Mouse (Mus musculus) megakaryocyte, embryonic 14.5 days (primary cell): ENCODE measurements around the gene Aldh1l2. TPM values are rescaled to one million over a fixed set of nuclear protein-coding genes. Genes with fewer than 3 reads are reported as not detected.
"Not testable (repeated sequence)": the region's sequence is repeated elsewhere in the genome, so short reads cannot be mapped to it uniquely, and the experiment has no call there.

Source experiments
- H3K27me3 ChIP-seq: replicated peaks from 2 replicates; pipeline ENCODE3; 2012; ENCODE audit warnings: inconsistent platforms
- H3K36me3 ChIP-seq: replicated peaks from 2 replicates; pipeline ENCODE3; 2012; ENCODE audit warnings: low read length, inconsistent platforms, mixed read lengths
- H3K4me1 ChIP-seq: 2 replicates; pipeline ENCODE4 v1.6.1; 2012; ENCODE audit warnings: inconsistent platforms
- H3K4me3 ChIP-seq: replicated peaks from 2 replicates; pipeline ENCODE3; 2012; ENCODE audit warnings: moderate library complexity, mild to moderate bottlenecking, inconsistent platforms
- H3K9me3 ChIP-seq: 2 replicates; pipeline ENCODE4 v1.6.1; 2012; ENCODE audit warnings: inconsistent platforms
- FLI1 ChIP-seq: IDR thresholded peaks from 2 replicates; pipeline ENCODE4 v1.6.1; 2012; ENCODE audit warnings: low read length, inconsistent platforms, mixed read lengths
- GATA1 ChIP-seq: IDR thresholded peaks from 3 replicates; pipeline ENCODE4 v1.6.1; 2012; ENCODE audit warnings: mixed read lengths, low read length, inconsistent platforms, borderline replicate concordance
- polyA plus RNA-seq: library from polyadenylated mRNA; stranded (reverse); fragments of >175 nt; gene quantifications from 2 replicates; pipeline ENCODE4 v1.2.3, GENCODE M21; 2012; ENCODE audit warnings: low replicate concordance; ENCODE audit not compliant: insufficient read depth

Aldh1l2 gene
- polyA plus RNA-seq, 1 experiment: not detected

DNA sequence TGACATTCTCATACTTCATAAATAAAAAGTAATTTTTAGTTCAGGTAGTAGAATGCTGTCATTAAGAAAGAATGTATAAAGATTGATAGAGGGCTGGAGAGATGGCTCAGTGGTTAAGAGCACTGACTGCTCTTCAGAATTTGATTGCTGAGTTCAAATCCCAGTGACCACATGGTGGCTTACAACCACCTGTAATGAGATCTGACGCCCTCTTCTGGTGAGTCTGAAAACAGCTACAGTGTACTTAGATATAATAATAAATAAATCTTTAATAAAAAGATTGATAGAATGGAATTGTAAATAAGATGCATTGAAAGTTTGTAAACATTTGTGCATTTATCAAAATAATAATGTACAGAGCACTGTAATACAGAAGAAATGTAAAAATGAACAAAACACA, 2.5 kb upstream of the Aldh1l2 start:
- Histone ChIP-seq H3K27me3 (peaks cover 50% of the 10 kb centered on the region), H3K4me1 (peaks cover 14% of the 10 kb centered on the region), H3K9me3 (0 out of 2 replicates have a peak, but pooled peaks cover 3% of the 10 kb centered on the region), H3K4me3 (no peak overlapping the region), H3K36me3 (no peaks in the 10 kb centered on the region)
- TF ChIP-seq GATA1 (no peak), FLI1 (no peak)

DNA sequence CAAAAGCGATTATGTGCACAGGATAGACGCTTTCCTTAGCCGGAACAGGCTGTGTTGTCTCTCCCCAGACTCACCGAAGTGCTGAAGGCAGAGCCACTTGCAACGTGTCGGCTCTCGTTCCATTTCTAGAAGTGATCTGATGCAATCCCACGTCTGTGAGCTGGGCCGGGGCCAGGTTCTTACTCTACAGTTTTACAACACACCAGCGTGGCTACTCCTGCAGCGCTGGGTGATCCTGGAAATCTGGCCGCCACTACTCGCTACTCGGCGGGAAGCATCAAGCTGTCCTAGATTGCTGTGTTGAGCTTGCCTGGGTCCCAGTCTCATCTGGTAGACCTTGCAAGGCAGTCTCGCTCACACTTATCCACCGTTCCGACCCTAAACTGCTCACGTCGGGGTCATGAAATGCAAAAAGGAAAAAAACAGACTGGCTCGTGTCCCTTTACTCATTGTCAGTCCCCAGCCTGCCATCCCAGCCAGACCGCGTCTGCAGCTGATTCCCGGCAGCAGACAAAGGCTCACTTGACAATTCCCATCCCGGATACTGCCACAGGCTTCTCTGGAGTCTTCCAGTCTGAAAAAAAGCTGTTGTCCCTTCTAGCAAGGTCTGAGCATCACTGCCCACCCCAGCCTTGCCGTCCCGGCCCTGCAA, 556 bp downstream of the Aldh1l2 start:
- peaks cover 65% of the 10 kb centered on the region for H3K27me3 ChIP-seq
- peaks cover 14% of the 10 kb centered on the region for H3K4me1 ChIP-seq
- no peaks in the 10 kb centered on the region for H3K9me3 ChIP-seq
- no peaks in the 10 kb centered on the region for H3K36me3 ChIP-seq
- TF ChIP-seq FLI1 (no peak), GATA1 (no peak)
- H3K4me3 ChIP-seq: peak overlapping the region; percentile 88

DNA sequence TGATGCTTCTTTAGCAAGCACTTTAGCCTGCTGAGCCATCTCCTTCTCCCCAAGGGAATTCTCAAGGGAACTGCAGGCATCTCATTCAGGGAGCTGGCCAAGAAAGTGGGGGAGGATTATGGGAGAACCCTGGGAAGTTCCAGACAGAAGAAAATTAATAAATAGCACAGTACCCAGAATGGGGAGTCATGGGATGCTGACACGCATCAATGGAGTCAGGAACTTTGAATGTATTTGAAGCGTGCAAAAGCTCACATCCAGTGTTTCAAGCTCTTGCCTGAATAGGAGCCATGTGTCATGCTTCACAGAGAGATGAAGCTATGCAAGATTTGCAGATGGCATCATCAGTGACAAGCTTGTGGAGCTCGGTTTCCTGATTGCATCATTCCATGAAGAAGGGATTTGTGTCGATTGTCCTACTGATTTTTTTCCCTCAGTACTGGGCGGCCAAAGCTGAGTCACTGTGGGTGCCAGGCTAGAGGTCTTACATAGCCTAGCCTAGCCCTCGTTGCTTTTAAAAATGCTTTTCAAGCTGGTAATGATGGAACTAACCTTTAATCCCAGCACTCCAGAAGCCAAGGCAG, 3.5 kb downstream of the Aldh1l2 start:
- Histone ChIP-seq H3K4me3 (no peak overlapping the region), H3K4me1 (peaks cover 14% of the 10 kb centered on the region), H3K36me3 (no peaks in the 10 kb centered on the region), H3K27me3 (peaks cover 63% of the 10 kb centered on the region), H3K9me3 (peaks cover 5% of the 10 kb centered on the region)
- TF ChIP-seq FLI1 (no peak), GATA1 (no peak)

DNA sequence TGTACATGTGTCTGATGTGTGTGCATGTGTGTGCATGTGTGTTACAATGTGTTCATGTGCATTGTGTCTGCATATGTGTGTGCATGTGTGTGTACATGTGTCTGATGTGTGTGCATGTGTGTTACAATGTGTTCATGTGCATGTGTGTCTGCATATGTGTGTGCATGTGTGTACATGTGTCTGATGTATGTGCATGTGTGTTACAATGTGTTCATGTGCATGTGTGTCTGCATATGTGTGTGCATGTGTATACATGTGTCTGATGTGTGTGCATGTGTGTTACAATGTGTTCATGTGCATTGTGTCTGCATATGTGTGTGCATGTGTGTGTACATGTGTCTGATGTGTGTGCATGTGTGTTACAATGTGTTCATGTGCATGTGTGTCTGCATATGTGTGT, 9.7 kb downstream of the Aldh1l2 start:
- not testable (repeated sequence) for H3K36me3 ChIP-seq, H3K4me1 ChIP-seq
- peaks cover 12% of the 10 kb centered on the region for H3K27me3 ChIP-seq
- peak overlapping the region; percentile 60 for H3K4me3 ChIP-seq
- H3K9me3 ChIP-seq: peaks cover 13% of the 10 kb centered on the region

DNA sequence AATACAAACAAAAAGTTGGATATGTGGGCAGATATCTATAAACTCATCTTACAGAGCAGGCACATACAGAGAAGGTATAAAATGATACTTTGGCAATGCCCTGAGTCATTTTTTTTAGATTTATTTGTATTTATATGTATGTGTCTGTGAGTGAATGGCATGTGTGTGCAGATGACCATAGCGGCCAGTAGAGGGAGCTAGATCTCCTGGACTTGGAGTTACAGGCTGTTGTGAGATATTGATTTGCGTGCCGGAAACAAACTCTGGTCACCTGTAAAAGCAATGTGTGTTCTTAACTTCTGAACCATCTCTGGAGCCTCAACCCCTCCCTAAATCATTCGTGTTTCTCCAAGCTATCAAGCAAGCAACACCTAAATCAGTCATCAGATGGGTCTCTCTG, 12.9 kb downstream of the Aldh1l2 start:
- TF ChIP-seq GATA1: no peak
- no peak for TF ChIP-seq FLI1
- H3K9me3 ChIP-seq: peaks cover 8% of the 10 kb centered on the region; the same call in 1 of the 2 replicates
- peaks cover 2% of the 10 kb centered on the region for H3K27me3 ChIP-seq
- no peaks in the 10 kb centered on the region for H3K36me3 ChIP-seq
- H3K4me1 ChIP-seq: no peaks in the 10 kb centered on the region; the same call in 1 of the 2 replicates
- H3K4me3 ChIP-seq: no peak overlapping the region

DNA sequence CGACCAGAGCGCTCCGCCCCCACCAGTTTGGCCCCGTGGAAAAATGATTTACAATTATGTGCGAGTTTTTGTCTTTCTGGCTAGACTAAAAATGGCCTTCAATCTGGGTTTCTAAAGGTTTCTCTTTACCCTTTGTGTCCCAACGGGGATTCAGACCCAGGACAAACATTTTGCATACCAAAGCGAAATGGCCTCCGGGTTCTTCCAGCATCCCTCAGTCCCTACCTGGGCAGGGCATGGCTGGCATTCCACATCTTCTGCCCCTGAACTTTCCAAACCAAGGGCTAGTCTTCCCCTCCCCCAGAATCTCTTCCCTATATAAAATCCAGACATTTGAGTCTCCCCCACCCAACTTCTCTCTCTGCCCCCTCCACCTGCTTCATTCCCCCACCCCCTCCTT, 20.2 kb downstream of the Aldh1l2 start:
- Histone ChIP-seq H3K27me3 (peaks cover 7% of the 10 kb centered on the region), H3K4me3 (no peak overlapping the region), H3K9me3 (peaks cover 7% of the 10 kb centered on the region), H3K4me1 (no peaks in the 10 kb centered on the region; the same call in 1 of the 2 replicates), H3K36me3 (no peaks in the 10 kb centered on the region)
- TF ChIP-seq FLI1: no peak
- TF ChIP-seq GATA1: no peak

DNA sequence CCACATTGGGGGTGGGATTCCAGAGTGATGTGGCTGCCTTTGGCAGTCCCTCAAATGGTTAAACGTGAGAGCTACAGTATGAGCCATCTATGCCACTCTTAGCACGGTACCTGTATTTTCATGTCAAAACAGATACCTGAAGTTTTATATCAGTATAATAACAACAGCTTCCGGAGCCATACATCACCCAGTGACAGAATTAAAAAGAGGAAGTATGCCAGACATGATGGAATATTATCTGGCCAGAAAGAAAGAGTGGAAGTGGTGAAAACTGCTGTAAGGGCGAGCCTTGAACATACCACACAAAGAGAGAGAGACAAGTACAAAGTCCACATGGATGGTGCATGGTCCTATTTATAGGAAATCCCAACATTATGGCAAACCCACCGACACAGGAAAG, 22.6 kb downstream of the Aldh1l2 start:
- no peaks in the 10 kb centered on the region for H3K36me3 ChIP-seq

DNA sequence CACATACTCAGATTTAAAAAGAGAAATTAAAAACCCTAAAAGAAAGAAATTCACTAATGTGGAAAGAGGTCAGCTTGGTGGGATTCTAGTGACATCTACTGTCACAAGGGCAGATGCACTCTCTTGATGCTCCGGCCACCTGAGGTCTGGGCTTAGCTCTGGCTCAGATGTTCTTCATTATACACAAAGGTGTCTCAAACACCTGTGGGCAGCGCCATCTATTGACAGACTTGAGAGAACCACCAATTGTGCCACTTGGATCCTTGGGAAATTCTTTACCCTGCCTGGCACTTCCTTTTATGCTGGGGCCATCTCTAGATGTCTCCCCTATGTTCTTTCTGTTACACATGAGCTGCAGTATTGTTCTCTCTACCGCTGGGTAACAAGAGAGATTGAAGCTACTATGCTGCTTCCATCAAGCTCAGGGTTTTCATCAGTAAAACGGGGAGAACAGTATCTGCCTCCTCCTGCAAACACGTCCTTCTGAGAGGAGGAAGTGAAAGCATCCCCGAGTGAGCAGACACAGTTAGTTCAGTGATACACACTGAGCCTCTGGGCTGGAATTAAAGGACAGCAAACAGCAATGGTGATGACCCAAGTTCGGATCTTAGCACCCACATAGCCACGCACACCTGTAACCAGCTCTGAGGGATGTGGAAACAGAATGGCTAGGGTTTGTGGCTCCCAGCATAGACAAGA, 24.8 kb downstream of the Aldh1l2 start:
- H3K9me3 ChIP-seq: peaks cover 7% of the 10 kb centered on the region
- no peaks in the 10 kb centered on the region for H3K36me3 ChIP-seq
- no peak for TF ChIP-seq FLI1
- TF ChIP-seq GATA1: no peak
- H3K4me3 ChIP-seq: no peak overlapping the region
- H3K27me3 ChIP-seq: peaks cover 1% of the 10 kb centered on the region
- H3K4me1 ChIP-seq: no peaks in the 10 kb centered on the region; the same call in 1 of the 2 replicates

More for the DNA sequence above, 22.6 kb downstream of the Aldh1l2 start:
- TF ChIP-seq GATA1 (no peak), FLI1 (no peak)
- peaks cover 8% of the 10 kb centered on the region for H3K27me3 ChIP-seq
- no peak overlapping the region for H3K4me3 ChIP-seq
- peaks cover 7% of the 10 kb centered on the region for H3K9me3 ChIP-seq
- no peaks in the 10 kb centered on the region; the same call in 1 of the 2 replicates for H3K4me1 ChIP-seq

DNA sequence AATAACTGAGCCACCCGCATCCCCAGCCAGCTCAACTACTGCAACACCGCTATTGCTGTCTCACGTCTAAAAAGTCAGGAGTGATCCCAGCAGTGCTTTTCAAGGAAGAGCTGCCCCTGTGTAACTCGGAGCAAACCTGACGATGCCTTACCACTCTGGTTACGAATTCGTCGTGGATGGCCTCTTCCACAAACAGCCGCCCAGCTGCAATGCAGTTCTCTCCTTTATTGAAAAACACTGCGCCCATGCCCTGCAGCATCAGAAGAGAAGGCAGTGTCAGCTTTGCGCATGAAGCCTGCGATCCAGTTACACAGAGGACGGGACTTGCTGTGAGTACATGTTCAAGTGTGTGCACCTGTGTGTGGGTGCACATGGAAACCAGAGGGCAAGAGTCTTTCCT, 36.6 kb downstream of the Aldh1l2 start:
- no peaks in the 10 kb centered on the region for H3K9me3 ChIP-seq
- TF ChIP-seq FLI1 (no peak), GATA1 (no peak)
- no peaks in the 10 kb centered on the region for H3K36me3 ChIP-seq
- H3K27me3 ChIP-seq: peaks cover 3% of the 10 kb centered on the region
- no peaks in the 10 kb centered on the region; the same call in 1 of the 2 replicates for H3K4me1 ChIP-seq
- no peak overlapping the region for H3K4me3 ChIP-seq

DNA sequence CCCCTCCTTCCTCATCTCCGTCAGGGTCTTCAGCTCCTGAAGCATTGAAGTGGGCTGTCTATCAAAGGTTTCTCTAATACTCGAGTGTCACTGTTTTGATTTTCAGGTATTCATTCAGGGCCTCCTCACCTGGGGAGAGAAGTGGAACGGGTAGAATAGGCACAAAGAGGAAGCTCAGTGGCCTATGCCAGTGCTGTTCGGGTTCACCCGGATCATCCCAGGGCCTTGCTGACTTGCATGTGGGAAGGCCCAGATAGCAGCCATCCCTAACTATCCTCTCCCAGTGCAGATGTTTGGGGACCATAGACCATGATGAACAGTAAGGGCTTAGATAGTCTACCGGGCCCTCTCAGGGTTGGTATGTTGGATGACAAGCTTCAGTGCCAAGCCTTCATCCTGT, 43.4 kb downstream of the Aldh1l2 start:
- no peak overlapping the region for H3K4me3 ChIP-seq
- H3K27me3 ChIP-seq: no peaks in the 10 kb centered on the region
- no peaks in the 10 kb centered on the region; the same call in 1 of the 2 replicates for H3K4me1 ChIP-seq
- H3K9me3 ChIP-seq: no peaks in the 10 kb centered on the region
- TF ChIP-seq FLI1: no peak
- TF ChIP-seq GATA1: no peak
- H3K36me3 ChIP-seq: no peaks in the 10 kb centered on the region
